Mouse (Mus musculus): ENCODE results near the gene Elmo1. TPM values are rescaled to one million over a fixed set of nuclear protein-coding genes. Genes with fewer than 3 reads are reported as not detected.

Elmo1 gene
- polyA plus RNA-seq, 1 experiment from 2014 or later, result 9.1 TPM

DNA sequence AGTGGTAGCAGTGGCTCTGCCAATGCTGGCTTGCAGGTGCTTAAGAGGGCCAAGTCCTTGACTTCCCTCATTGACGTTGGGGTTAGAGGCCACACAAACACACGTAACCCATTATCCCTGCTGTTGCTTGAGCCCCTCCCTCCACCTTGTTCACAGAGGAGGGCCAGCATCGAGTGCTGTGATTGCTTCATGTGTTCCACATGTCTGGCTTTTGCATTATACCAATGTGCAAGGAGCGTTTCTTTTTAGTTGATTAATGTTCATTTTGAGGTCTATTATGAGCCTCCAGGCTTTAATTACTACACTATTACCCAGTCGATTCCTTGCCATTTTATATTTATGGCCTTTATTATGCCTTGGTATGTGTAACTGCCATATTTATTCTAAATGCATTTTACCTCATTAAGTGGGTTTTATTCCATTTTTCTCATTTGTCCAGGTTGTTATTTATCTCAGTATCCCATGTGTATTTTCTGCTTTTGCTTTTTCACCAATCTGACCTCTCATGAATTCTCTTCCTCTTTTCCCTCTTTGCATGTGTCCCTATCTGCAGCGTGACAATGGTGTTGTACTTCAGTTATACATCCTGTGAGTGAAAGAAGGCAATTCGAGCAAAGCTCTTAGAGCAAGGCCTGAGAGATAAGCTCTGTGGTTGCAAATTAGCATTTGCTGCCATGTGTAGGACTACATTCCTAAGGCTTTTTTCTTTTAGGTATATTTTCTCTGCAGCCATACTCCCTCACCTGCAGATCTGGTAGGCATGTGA lies 275.6 kb downstream of the Elmo1 start:
- Histone ChIP-seq H3K27me3 (ENCODE audit: low read depth, poor library complexity, severe bottlenecking) (no peaks in the 10 kb centered on the region), H3K9me3 (replicated peaks) (no peaks in the 10 kb centered on the region), H3K4me1 (peaks cover 22% of the 10 kb centered on the region), H3K4me3 (no peak overlapping the region), H3K27ac (no peak overlapping the region), H3K36me3 (no peaks in the 10 kb centered on the region)
- peak; percentile 35 for DNase-seq (ENCODE audit: low spot score)
- 34% methylated on average over 7 of the region's 7 CpGs for WGBS

DNA sequence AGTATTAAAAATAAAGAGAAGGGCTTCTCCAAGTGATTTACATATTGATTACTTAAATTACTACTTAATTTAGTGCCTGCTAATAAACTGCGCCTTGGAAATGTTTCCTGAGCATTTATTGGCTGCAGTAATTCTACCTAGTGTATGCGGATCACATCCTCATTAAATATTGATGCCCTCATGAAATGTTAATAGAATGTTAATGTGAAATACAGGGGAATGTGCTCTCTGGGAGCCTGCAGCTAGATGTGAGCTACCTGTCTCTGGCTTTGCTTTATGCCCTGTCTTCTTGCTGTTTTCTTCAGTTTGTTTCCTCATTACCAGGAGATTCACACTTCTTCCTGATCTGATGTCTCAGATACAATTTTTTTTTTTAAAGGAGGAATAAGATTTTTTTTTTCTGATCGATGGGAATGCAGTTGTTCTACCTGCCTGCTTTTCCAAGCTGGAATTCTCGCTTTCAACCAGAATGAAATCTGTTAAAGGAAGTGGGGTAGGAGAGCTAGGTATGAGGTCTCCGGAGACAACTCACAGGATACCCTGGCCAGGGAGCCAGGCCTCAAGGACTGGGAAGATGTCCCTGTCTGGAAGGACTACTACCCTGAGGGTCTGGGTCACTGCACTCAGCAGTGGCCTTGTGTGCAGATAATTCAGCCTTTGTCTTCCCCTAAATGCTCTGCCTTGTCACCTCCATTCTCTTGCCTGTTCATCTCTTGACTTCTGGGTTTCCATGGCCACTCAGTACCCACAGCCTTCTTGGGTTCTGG lies 279.8 kb downstream of the Elmo1 start:
- no peak overlapping the region for H3K4me3 ChIP-seq
- H3K36me3 ChIP-seq, result no peaks in the 10 kb centered on the region
- H3K27ac ChIP-seq, result no peak overlapping the region
- no peaks in the 10 kb centered on the region for H3K27me3 ChIP-seq (ENCODE audit: low read depth, poor library complexity, severe bottlenecking)
- WGBS, result 89% methylated on average over 5 of the region's 5 CpGs
- H3K4me1 ChIP-seq, result peaks cover 22% of the 10 kb centered on the region
- no peak for DNase-seq (ENCODE audit: low spot score)
- no peaks in the 10 kb centered on the region for H3K9me3 ChIP-seq (replicated peaks)

DNA sequence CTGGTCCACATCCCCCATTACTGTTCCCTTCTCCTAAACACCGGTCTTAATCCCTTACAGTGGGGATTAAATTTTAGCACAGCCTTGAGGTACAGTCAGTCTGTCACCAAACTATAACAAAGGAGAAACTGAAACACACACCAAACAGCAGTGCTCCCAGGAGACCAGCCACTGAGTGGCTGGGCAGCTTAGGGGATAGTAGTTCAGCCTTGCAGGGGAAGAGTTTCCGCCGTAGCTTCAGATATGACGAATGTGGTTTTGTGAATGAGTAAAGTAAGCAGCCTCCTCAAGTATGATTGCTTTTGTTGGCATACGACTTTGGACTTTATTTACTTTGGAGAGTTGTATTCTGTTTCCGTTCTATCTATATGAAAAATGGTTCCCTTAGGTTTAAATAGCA lies 281.1 kb downstream of the Elmo1 start:
- Histone ChIP-seq H3K9me3 (replicated peaks) (no peaks in the 10 kb centered on the region), H3K4me1 (peaks cover 9% of the 10 kb centered on the region), H3K27ac (no peak overlapping the region), H3K4me3 (no peak overlapping the region), H3K36me3 (no peaks in the 10 kb centered on the region), H3K27me3 (ENCODE audit: low read depth, poor library complexity, severe bottlenecking) (no peaks in the 10 kb centered on the region)
- 93% methylated on average over 6 of the region's 6 CpGs for WGBS
- DNase-seq (ENCODE audit: low spot score), result no peak

DNA sequence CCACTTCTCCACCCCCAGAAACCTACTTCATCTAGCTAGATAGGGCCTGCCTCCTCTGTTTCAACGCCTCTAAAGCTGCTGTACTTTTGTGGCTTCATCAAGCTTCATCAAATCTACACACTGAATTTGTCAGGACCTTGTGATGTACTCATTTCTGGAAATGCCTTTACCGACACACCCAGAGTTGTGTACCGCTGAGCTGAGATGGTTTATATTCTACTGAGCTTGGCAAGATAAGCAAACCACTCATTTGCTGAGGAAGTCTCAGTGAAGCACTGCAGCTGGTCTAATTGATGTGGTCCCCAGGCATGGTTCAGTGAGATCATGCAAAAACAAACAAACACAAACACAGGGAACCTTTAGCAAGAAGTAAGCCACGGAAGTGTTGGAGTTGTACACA lies 281.9 kb downstream of the Elmo1 start:
- no peak for DNase-seq (ENCODE audit: low spot score)
- 52% methylated on average over 4 of the region's 4 CpGs for WGBS

DNA sequence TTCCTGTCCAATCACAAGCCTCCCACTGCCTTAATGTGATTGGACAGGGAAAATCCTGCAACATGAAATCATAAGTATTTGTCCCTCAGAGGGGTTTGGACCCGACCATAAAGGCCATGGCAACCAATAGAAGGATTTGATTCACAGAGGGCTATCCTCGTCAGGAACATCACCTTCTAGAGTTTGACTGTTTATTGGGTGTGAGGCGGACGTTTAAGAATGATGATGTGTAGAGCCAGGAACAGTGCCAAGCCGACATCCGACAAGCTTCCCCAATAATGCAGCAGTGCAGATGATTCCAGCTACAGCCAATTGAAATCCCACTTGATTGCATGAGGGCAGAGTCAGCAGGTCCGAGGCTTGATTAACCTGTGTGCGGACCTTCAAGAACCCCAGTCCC lies 288.5 kb downstream of the Elmo1 start:
- Histone ChIP-seq H3K36me3 (no peaks in the 10 kb centered on the region), H3K9me3 (replicated peaks) (no peaks in the 10 kb centered on the region), H3K27ac (no peak overlapping the region), H3K4me1 (0 out of 2 replicates have a peak, but pooled peaks cover 4% of the 10 kb centered on the region), H3K4me3 (no peak overlapping the region), H3K27me3 (ENCODE audit: low read depth, poor library complexity, severe bottlenecking) (no peaks in the 10 kb centered on the region)
- WGBS, result 86% methylated on average over 8 of the region's 8 CpGs
- DNase-seq (ENCODE audit: low spot score), result no peak

More for the DNA sequence above, 281.9 kb downstream of the Elmo1 start:
- Histone ChIP-seq H3K4me1 (peaks cover under 1% of the 10 kb centered on the region; the same call in 1 of the 2 replicates), H3K36me3 (no peaks in the 10 kb centered on the region), H3K9me3 (replicated peaks) (no peaks in the 10 kb centered on the region), H3K27ac (no peak overlapping the region), H3K27me3 (ENCODE audit: low read depth, poor library complexity, severe bottlenecking) (no peaks in the 10 kb centered on the region), H3K4me3 (no peak overlapping the region)

DNA sequence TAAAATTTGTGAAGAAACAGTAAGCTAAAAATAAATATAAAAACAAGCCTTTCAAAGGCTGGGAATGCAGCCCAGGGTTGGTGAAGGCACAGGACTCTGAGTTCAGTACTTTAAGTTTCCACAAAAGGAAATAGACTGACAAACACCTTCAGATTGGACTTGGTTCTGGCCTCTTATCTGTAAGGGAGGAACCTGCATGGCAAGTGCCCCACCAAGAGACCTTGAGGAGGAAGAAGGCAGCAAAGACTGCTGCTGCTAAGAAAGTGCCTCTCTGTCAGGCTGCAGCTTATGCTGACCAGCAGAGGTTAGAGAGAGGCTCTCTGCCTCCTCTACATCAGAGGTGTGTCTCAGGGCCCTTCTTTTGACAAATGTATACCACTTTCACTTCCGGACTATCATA lies 293.5 kb downstream of the Elmo1 start:
- Histone ChIP-seq H3K9me3 (replicated peaks) (no peaks in the 10 kb centered on the region), H3K4me3 (no peak overlapping the region), H3K27me3 (ENCODE audit: low read depth, poor library complexity, severe bottlenecking) (no peaks in the 10 kb centered on the region), H3K4me1 (0 out of 2 replicates have a peak, but pooled peaks cover 4% of the 10 kb centered on the region), H3K27ac (no peak overlapping the region), H3K36me3 (no peaks in the 10 kb centered on the region)
- no peak for DNase-seq (ENCODE audit: low spot score)
- 89% methylated on average over 1 of the region's 1 CpGs for WGBS

DNA sequence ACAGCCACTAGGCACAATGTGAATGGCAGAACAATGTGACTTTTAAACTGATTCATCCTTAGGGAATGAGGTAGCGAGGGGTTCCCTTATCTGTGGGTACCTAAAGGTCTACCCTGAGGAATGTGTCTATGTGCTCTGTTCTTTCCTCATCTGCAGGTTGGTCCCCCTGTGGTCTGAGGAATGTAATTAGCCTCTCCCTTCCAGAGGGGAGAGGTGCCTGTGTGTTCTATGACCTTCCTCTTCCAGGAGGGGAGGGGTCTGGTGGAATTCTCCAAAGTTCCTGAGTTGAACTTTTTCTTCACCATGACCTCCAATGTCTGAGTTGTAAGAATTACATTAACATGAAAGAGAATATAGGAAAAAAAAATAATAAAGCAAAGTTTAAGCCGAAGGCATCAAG lies 294.4 kb downstream of the Elmo1 start:
- Histone ChIP-seq H3K27me3 (ENCODE audit: low read depth, poor library complexity, severe bottlenecking) (no peaks in the 10 kb centered on the region), H3K4me1 (0 out of 2 replicates have a peak, but pooled peaks cover 4% of the 10 kb centered on the region), H3K36me3 (no peaks in the 10 kb centered on the region), H3K9me3 (replicated peaks) (no peaks in the 10 kb centered on the region), H3K4me3 (no peak overlapping the region), H3K27ac (no peak overlapping the region)
- DNase-seq (ENCODE audit: low spot score), result no peak
- 90% methylated on average over 2 of the region's 2 CpGs for WGBS

DNA sequence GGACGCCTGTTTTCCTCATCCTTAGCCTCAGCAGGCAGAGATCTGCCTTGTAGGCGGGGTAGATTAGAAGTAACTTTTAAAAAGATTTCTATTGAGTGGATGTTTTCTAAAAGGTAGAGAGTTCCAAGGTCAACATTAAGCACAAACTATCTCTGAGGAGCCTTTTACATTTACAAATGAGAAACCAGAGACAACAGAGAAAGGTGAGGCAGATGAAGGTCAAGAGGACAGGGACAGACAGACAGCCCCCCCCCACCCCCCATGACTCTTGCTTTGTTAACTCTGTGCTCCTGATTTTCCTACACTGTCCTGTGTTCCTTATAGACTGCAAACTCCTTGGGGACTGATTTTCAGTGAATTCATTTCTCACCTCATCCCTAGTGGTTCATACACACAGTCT lies 295.0 kb downstream of the Elmo1 start:
- WGBS, result 88% methylated on average over 2 of the region's 2 CpGs
- DNase-seq (ENCODE audit: low spot score), result no peak

DNA sequence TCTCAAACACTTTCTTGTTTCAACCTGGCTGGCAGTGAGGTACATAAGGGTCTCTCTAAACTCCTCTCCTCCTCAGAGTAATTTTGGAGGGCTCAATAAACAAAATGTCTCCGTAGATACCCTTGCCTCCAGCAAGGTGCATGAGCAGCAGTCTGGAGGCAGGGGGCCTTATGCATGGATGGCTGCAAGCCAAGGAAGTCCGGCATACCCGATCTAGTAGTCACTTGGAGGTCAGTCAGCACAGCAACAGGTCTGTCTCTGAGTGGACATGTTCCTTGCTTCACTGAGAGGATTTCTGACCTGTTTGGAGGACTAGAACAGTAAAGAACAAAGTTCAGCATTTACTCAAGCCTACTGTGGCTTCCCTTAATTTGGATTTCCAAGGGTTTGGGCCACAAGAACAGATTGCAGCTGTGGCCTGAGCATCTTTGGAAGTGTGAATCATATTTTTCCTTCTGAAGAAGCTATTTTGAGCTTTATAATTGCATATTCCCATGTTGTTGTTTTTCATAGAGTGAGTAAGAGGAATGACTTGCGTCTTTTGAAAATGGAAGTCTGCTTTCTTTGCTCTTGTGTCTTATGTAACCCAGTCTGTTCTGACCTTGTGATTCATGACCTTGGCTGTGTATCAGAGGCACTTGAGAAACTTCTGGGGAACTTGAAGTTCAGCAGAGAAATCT lies 296.2 kb downstream of the Elmo1 start:
- no peak for DNase-seq (ENCODE audit: low spot score)

More for the DNA sequence above, 295.0 kb downstream of the Elmo1 start:
- no peaks in the 10 kb centered on the region for H3K9me3 ChIP-seq (replicated peaks)
- H3K4me3 ChIP-seq, result no peak overlapping the region
- H3K36me3 ChIP-seq, result no peaks in the 10 kb centered on the region
- H3K4me1 ChIP-seq, result 0 out of 2 replicates have a peak, but pooled peaks cover 4% of the 10 kb centered on the region
- no peak overlapping the region for H3K27ac ChIP-seq
- H3K27me3 ChIP-seq (ENCODE audit: low read depth, poor library complexity, severe bottlenecking), result no peaks in the 10 kb centered on the region

DNA sequence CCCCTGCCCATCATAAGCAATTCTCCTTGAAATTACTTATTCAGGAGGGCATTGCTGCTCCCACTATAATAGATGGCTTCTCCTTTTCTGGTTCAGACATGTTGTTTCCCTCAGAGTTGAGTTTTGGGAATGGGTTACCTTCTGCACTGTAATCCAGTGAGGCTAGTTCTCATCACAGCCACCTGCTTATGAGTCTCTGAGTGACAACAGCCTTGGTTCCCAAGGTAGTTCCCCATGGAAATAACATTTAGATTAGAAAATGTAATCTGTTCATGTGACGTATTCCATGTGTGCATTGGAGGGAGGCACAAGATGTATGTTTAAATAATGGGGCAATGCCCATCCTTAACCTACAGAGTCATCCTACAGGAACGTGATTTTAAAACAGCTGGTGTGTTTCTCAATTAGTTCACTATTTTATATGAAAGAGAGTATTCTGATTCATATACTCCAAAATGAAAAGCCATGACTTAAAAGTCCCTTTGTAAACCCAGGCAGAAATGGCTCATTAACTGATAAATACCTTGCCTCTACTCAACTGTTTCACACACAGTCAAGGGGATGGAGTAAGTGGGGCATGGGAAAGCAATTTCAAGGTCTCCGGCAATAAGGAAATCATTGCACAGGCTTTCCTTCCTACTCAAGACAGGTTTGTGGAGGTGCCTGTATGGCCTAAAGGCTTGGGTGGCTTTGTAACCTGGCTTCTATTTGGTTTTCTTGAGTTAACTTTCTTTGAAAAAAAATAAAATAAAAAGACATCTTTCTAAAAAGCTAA lies 302.6 kb downstream of the Elmo1 start:
- no peak overlapping the region for H3K27ac ChIP-seq
- no peak overlapping the region for H3K4me3 ChIP-seq
- no peaks in the 10 kb centered on the region for H3K27me3 ChIP-seq (ENCODE audit: low read depth, poor library complexity, severe bottlenecking)
- H3K9me3 ChIP-seq (replicated peaks), result no peaks in the 10 kb centered on the region
- H3K36me3 ChIP-seq, result no peaks in the 10 kb centered on the region
- no peaks in the 10 kb centered on the region for H3K4me1 ChIP-seq
- DNase-seq (ENCODE audit: low spot score), result no peak
- whole genome bisulfite sequencing, result 94% methylated on average over 3 of the region's 3 CpGs

More for the DNA sequence above, 296.2 kb downstream of the Elmo1 start:
- Histone ChIP-seq H3K27me3 (ENCODE audit: low read depth, poor library complexity, severe bottlenecking) (no peaks in the 10 kb centered on the region), H3K4me1 (0 out of 2 replicates have a peak, but pooled peaks cover 4% of the 10 kb centered on the region), H3K4me3 (no peak overlapping the region), H3K27ac (no peak overlapping the region), H3K36me3 (no peaks in the 10 kb centered on the region), H3K9me3 (replicated peaks) (no peaks in the 10 kb centered on the region)
- WGBS, result 94% methylated on average over 4 of the region's 4 CpGs

DNA sequence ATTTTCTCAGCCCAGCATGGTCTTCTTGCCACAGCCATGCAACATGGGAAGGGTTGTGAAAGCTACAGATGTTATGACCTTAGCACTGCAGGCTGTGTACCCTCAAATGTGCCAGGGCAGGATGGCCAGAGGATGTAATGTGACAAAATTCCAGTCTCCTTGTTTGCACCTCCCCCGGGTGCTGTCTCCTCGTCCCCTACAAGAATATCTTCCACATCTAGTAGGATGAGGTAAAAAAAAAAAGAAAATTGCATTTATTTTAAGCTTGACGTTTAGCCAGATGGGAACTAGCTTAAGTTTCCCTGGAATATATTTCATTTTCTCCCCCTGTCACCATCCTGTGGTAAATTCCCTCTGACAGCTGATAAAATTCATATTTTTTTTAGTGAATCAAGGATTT lies 307.3 kb downstream of the Elmo1 start:
- Histone ChIP-seq H3K4me1 (no peaks in the 10 kb centered on the region), H3K9me3 (replicated peaks) (no peaks in the 10 kb centered on the region), H3K36me3 (no peaks in the 10 kb centered on the region), H3K27ac (no peak overlapping the region), H3K27me3 (ENCODE audit: low read depth, poor library complexity, severe bottlenecking) (no peaks in the 10 kb centered on the region), H3K4me3 (no peak overlapping the region)
- no peak for DNase-seq (ENCODE audit: low spot score)
- WGBS, result 80% methylated on average over 3 of the region's 3 CpGs

DNA sequence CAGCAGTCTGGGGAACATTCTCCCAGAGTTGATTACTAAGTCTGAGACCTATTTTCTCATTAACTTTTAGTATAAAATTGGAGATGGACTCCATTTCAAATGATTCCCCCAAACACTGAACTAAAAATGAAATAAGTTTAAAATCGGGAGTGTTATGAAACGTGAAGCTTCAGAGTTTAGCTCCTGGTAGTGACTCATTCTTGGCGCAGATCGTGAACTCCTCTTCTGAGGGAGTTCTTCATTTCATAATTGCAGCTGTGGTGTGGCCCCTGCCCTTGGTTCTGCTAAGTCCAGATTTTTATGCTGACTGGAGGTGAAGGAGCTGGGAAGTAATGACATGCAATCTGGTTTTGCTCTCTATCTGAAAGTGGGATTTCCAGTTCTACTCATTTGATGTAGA lies 307.9 kb downstream of the Elmo1 start:
- Histone ChIP-seq H3K36me3 (no peaks in the 10 kb centered on the region), H3K4me1 (no peaks in the 10 kb centered on the region), H3K9me3 (replicated peaks) (no peaks in the 10 kb centered on the region), H3K27me3 (ENCODE audit: low read depth, poor library complexity, severe bottlenecking) (no peaks in the 10 kb centered on the region), H3K27ac (no peak overlapping the region), H3K4me3 (no peak overlapping the region)
- DNase-seq (ENCODE audit: low spot score), result no peak
- 96% methylated on average over 4 of the region's 4 CpGs for WGBS
